Mouse (Mus musculus): Measurements from ENCODE around the gene Tbx10.
"Not testable (repeated sequence)": the region's sequence is repeated elsewhere in the genome, so short reads cannot be mapped to it uniquely, and the experiment has no call there.

Gene Tbx10

DNA sequence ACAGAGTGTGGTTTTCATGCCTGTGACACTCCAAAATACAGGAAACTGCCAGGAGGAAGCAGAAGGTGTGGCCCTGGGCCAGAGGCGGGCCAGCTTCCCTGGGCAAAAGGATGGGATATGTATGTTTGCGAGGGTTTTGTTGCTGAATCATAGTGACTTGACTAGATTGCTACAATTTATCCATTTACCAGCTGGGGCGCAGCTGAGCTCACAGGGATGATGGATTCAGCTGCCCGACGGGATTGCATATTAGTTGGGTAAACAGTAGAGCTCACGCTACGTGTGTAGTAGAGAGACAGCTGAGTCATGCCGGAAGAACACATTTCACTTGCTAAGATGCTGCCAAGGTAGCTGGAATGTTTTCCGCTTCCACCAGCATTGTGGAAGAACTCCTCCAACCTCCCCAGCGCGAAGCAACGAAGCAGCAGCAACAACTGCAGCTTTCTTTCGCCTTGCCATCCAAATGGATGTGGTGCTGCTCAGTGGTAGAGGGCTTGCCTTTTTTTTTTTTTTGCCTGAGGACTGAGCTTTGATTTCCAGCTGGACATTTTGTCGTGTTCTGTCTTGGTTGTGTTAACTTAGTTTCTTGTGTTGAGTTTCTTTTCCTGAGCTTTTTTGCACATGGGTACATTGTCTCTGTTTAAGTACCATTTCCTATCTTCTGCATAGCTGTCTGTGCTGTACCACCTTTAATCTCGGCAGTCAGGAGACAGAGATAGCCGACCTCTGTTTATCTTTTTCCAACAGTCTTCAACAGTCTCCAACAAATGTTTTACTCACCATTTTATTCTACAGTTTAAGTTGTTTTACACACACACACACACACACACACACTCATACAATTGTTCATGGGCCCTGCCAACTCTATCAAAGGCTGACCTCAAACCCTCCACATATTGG, 53.7 kb downstream of the Tbx10 start, which contains the start of gene Gstp2:
Gene Gstp2 (minus strand): TSS at position 58 of the 900 bp plus-strand sequence.
- peak; percentile 82 to 86 for DNase-seq

GRCm38 (mm10) chr19:4046866-4047254, 54.3 kb downstream of the Tbx10 start:
- DNase-seq: no peak

DNA sequence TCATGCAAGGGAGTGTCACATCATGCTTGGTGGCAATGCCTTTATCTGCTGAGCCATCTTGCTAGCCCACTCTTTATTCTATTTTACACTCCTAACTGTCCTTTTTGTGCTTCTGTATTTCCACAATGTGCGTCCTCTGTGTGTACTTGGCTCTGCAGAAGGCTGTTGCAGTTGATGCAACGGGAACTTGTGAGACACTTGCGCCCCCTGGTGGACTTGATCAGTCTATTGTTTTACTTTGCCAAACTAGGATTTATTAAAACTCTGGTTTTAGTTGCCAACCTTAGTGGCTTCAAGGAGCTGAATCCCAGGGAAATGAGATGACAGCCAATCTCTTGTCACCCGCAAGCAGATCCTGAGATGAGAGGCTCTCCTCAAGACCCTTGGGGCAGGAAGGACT, 55.3 kb downstream of the Tbx10 start:
- peak; percentile 91 to 95 for DNase-seq

- DNase-seq: not testable (repeated sequence)
Observed at GRCm38 (mm10) chr19:4049069-4049468, 56.5 kb downstream of the Tbx10 start.
